Mouse (Mus musculus): Measurements from ENCODE around the gene A730049H05Rik.

GRCm38 (mm10) chr6:92810628-92811027 lies 5.7 kb upstream of the A730049H05Rik start:
- TF ChIP-seq CTCF (IDR thresholded peaks at IDR 0.05; ENCODE audit: low read depth, low read length), result no peak
- no peak for TF ChIP-seq POLR2A (IDR thresholded peaks at IDR 0.05; ENCODE audit: insufficient read depth, low read length)

Measured in ES-Bruce4 (cell line).